Mouse (Mus musculus) lung, adult 2 months (tissue): ENCODE results near the gene Afmid. TPM values are rescaled to one million over a fixed set of nuclear protein-coding genes. Genes with fewer than 3 reads are reported as not detected.

Experiments used
- DNase-seq: peaks from one replicate; pipeline ENCODE4 v3.0.0; 2022
- H3K4me1 ChIP-seq: fragments of 200-500 bp; 2 replicates; pipeline ENCODE4 v1.6.1; 2011; ENCODE audit warnings: low read length; ENCODE audit not compliant: control insufficient read depth, insufficient read depth
- H3K4me3 ChIP-seq: fragments of 200-500 bp; replicated peaks from 2 replicates; pipeline ENCODE3; 2011; ENCODE audit warnings: low read depth, mild to moderate bottlenecking, control low read depth, low read length; ENCODE audit errors: extremely low read depth
- CTCF ChIP-seq: fragments of 200-500 bp; IDR thresholded peaks from 2 replicates; pipeline ENCODE4 v1.5.1; 2011; ENCODE audit warnings: mild to moderate bottlenecking, low read length, control low read depth; ENCODE audit not compliant: insufficient read depth
- POLR2A ChIP-seq: fragments of 200-500 bp; IDR thresholded peaks from 2 replicates; pipeline ENCODE4 v1.6.1; 2011; ENCODE audit warnings: low read depth, mild to moderate bottlenecking, control low read depth, low read length, borderline replicate concordance; ENCODE audit errors: extremely low read depth
- WGBS: fragments of 180-500 bp; shearing (Covaris S2); methylation state at CpG from one replicate; pipeline ENCODE4 v1.1.7; 2018; 5-methylcytosine and 5-hydroxymethylcytosine counted together
- polyA plus RNA-seq: library from polyadenylated mRNA; depleted of rRNA; stranded (reverse); fragments of >200 nt; gene quantifications from 2 replicates; pipeline ENCODE4 v1.2.3, GENCODE M21; 2012

Gene Afmid
- polyA plus RNA-seq, 1 experiment: 6.0 TPM

- TF ChIP-seq POLR2A (no peak), CTCF (no peak)
- 96% methylated on average over 10 of the region's 10 CpGs for WGBS
- no peak for DNase-seq
- Histone ChIP-seq H3K4me1 (no peaks in the 10 kb centered on the region), H3K4me3 (no peak overlapping the region)
Measured at GRCm38 (mm10) chr11:117857462-117857861, 31.7 kb downstream of the Afmid start.

- no peak overlapping the region for H3K4me3 ChIP-seq
- WGBS: 62% methylated on average over 3 of the region's 3 CpGs
- H3K4me1 ChIP-seq: no peaks in the 10 kb centered on the region
- no peak for DNase-seq
- no peak for TF ChIP-seq CTCF
- TF ChIP-seq POLR2A: no peak
Measured at GRCm38 (mm10) chr11:117858392-117858791, 32.7 kb downstream of the Afmid start.

DNA sequence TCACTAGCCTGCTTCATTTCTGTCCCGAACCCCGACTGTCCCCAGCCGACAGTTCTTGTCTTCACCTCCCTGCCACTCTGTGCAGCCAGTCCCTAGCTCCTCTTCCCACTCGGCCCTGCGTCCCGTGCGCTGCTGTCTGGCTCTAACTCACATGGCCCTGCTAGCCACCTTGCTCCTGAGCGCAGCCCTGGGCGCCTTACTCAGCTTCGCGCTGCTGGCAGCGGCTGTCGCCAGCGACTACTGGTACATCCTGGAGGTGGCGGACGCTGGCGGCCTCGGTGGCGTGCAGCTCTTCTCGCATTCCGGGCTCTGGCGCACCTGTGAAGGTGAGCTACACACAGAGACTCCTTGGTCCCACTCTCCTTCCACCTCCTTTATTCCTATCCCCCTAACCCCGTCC is 34.9 kb downstream of the Afmid start, which contains the start of gene Tmem235:
Gene Tmem235 (plus strand): TSS at position 152 of the 400 bp plus-strand sequence.
- H3K4me3 ChIP-seq: no peak within 1 kb of the TSS
- H3K4me1 ChIP-seq: no peaks in the 10 kb centered on the region
- WGBS: 7% methylated on average over 23 of the region's 23 CpGs
- no peak for DNase-seq
- TF ChIP-seq POLR2A (no peak), CTCF (no peak)

- 51% methylated on average over 11 of the region's 11 CpGs for WGBS
- no peak for TF ChIP-seq POLR2A
- no peak for TF ChIP-seq CTCF
- no peaks in the 10 kb centered on the region for H3K4me1 ChIP-seq
- no peak overlapping the region for H3K4me3 ChIP-seq
- no peak for DNase-seq
Measured at GRCm38 (mm10) chr11:117863174-117863856, 37.6 kb downstream of the Afmid start.

DNA sequence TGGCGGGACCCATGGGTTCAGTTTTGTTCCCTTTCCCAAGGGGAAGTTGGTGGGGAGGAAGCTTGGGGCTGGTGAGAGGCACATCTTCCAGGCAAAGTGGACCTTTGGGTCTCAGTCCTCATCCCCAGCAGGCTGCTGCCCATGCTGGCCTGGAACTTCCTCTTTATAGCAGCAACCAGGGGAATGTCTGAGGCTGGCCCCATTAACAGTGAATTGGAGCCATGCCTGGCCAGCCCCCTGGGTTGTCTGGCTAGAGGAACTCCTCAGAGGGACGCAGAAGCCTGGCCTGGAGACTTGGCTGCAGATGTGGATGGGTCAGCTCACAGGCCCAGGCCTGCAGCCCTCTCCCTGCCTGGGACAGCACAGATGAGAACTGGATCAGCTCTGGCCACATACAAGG is 39.1 kb downstream of the Afmid start:
- no peak for TF ChIP-seq POLR2A
- no peak for TF ChIP-seq CTCF
- no peak for DNase-seq
- WGBS: 52% methylated on average over 2 of the region's 2 CpGs
- no peaks in the 10 kb centered on the region for H3K4me1 ChIP-seq
- no peak overlapping the region for H3K4me3 ChIP-seq

GRCm38 (mm10) chr11:117865988-117866387 is 40.3 kb downstream of the Afmid start:
- DNase-seq: no peak
- no peak overlapping the region for H3K4me3 ChIP-seq
- H3K4me1 ChIP-seq: no peaks in the 10 kb centered on the region
- WGBS: 46% methylated on average over 6 of the region's 6 CpGs
- TF ChIP-seq POLR2A (no peak), CTCF (no peak)

- Histone ChIP-seq H3K4me1 (peaks cover 6% of the 10 kb centered on the region), H3K4me3 (no peak overlapping the region)
- WGBS: 37% methylated on average over 12 of the region's 12 CpGs
- no peak for TF ChIP-seq POLR2A
- TF ChIP-seq CTCF: peak; percentile 97
- DNase-seq: peak; percentile 61
Measured at GRCm38 (mm10) chr11:117870688-117871365, 45.1 kb downstream of the Afmid start.

- DNase-seq: no peak
- peaks cover 6% of the 10 kb centered on the region for H3K4me1 ChIP-seq
- WGBS: 75% methylated on average over 5 of the region's 5 CpGs
- no peak overlapping the region for H3K4me3 ChIP-seq
- TF ChIP-seq POLR2A (no peak), CTCF (no peak)
Measured at GRCm38 (mm10) chr11:117871376-117871775, 45.7 kb downstream of the Afmid start.

GRCm38 (mm10) chr11:117871911-117872584 is 46.3 kb downstream of the Afmid start:
- Histone ChIP-seq H3K4me1 (peaks cover 6% of the 10 kb centered on the region), H3K4me3 (no peak overlapping the region)
- TF ChIP-seq CTCF (no peak), POLR2A (no peak)
- 61% methylated on average over 12 of the region's 12 CpGs for WGBS
- DNase-seq: no peak
